Mouse (Mus musculus) stomach, embryonic 15.5 days (tissue): Measurements from ENCODE around the gene 1700042G07Rik. TPM values are rescaled to one million over a fixed set of nuclear protein-coding genes. Genes with fewer than 3 reads are reported as not detected.

Experiments used
- ATAC-seq: fragments of 200-750 bp; cut with Nextera tagmentation; 2 replicates; pipeline ENCODE4 v1.8.0; 2017; ENCODE audit warnings: low read depth, moderate number of reproducible peaks, moderate TSS enrichment; ENCODE audit not compliant: insufficient read depth, low FRiP score
- H3K27ac ChIP-seq: fragments of 300-500 bp; sonication (generic); 2 replicates; pipeline ENCODE4 v1.5.1; 2015; ENCODE audit warnings: mild to moderate bottlenecking, inconsistent platforms
- H3K27me3 ChIP-seq: fragments of 300-500 bp; sonication (generic); replicated peaks from 2 replicates; pipeline ENCODE4 v1.6.1; 2015; ENCODE audit warnings: inconsistent platforms
- H3K36me3 ChIP-seq: fragments of 300-500 bp; sonication (generic); 2 replicates; pipeline ENCODE4 v1.6.1; 2015; ENCODE audit warnings: inconsistent platforms
- H3K4me1 ChIP-seq: fragments of 300-500 bp; sonication (generic); 2 replicates; pipeline ENCODE4 v1.6.1; 2015; ENCODE audit warnings: inconsistent platforms
- H3K4me2 ChIP-seq: fragments of 300-500 bp; sonication (generic); 2 replicates; pipeline ENCODE4 v1.6.1; 2015; ENCODE audit warnings: mild to moderate bottlenecking, inconsistent platforms
- H3K4me3 ChIP-seq: fragments of 300-500 bp; sonication (generic); replicated peaks from 2 replicates; pipeline ENCODE4 v1.5.1; 2015; ENCODE audit warnings: inconsistent platforms
- H3K9ac ChIP-seq: fragments of 300-500 bp; sonication (generic); 2 replicates; pipeline ENCODE4 v1.6.1; 2015; ENCODE audit warnings: inconsistent platforms
- H3K9me3 ChIP-seq: fragments of 300-500 bp; sonication (generic); 2 replicates; pipeline ENCODE4 v1.6.1; 2016; ENCODE audit warnings: inconsistent platforms
- WGBS: fragments of 180-500 bp; shearing (Covaris S2); methylation state at CpG from one replicate; pipeline ENCODE4 v1.1.7; 2015; 5-methylcytosine and 5-hydroxymethylcytosine counted together
- polyA plus RNA-seq: library from polyadenylated mRNA; unstranded; fragments of >200 nt; fragmentation: Nextera tagmentation; extraction: Ambion mirVana; gene quantifications from 2 replicates; pipeline ENCODE4 v1.2.1, GENCODE M21; 2015

1700042G07Rik gene
- polyA plus RNA-seq, 1 experiment from 2014 or later = not detected

DNA sequence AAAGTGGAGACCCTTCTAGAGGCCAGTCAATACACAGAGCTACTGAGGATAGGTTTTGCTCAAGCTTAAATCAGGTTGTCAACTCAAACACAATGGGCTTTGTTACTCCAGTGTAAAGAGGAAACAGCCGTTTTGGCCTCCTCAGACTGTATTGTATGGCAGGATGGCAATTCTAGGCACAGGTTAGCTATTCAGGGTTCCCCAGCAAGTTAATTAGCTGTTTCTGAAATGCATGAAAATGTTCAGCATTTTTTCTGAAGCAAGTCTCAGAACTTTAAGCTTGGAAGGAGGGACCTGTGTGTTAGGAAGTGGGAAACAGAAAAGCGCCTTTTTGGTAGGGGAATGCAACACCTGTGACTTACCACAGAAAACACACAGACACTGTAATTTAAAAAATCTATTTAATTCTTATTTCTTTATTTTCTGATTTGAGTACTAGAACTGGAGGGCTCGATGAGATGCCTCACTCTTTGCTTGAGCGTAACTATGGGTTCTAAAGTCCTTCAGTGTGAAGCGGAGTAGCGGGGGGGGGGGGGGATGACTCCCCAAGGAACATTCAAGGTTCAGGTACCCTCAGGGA is 47.0 kb downstream of the 1700042G07Rik start:
- WGBS = 14% methylated on average over 6 of the region's 6 CpGs
- ATAC-seq = no peak
- Histone ChIP-seq H3K9ac (peak overlapping the region; percentile 44; the same call in 1 of the 2 replicates), H3K9me3 (no peaks in the 10 kb centered on the region), H3K4me3 (peak overlapping the region; percentile 68), H3K36me3 (no peaks in the 10 kb centered on the region), H3K4me1 (peaks cover 5% of the 10 kb centered on the region; the same call in 1 of the 2 replicates), H3K4me2 (peak overlapping the region; percentile 75), H3K27ac (peak overlapping the region; percentile 95), H3K27me3 (no peaks in the 10 kb centered on the region)

DNA sequence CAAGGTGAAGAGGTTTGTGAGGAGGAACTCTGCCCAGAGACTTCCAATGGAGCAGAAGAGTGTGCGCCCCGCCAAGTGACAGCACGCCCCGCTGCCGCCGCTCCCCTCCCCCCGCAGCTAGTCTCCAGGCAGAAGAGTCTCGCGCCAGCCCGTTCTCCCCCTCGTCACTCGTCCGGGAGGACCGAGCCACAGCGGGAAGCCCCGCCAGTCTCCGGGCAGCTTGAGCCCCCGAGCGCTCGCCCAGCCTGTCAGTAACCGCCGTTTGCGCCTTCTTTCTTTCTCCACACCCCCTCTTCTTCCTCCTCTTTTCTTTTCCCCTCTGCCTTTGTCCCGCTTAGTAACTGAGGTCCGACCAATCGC is 47.6 kb downstream of the 1700042G07Rik start:
- ATAC-seq = peak; percentile 43

DNA sequence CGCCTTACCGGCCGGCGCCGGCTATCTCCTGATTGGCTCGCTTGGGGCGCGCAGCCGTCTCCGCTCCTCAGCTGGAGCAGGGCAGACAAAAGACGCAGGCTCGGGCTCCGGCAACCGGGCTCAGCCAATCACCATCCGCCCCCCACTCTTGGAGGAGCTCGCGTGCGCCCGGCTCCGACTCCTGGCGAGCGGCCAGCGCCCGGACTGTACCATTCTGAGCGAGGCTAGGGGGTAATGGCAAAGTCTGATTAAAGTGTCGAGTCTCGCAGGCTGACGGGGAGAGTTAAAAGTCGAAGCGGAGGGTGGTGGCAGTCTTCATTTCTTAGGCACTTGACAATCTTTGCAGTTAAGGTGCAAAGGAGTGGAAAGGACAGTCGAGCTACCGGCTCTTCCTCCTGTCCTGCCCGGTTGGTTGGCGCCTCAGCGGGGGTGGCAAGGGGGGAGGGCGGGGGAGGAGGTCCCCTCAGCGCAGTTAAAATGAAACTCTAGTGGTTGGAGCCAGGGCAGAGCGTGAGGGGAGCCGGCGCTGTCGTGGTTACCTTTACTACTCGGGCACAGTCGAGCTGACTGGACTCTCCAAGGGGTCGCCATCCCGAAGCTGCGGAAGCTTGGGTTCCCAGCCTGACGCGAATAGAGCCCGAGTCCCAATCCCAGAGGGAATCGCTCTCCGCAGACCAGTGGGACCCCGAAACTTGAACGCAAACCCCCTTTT is 48.1 kb downstream of the 1700042G07Rik start, which contains the start of gene Pik3r3:
TSS of gene Pik3r3 (plus strand) at position 479 of the 712 bp plus-strand sequence.
- Histone ChIP-seq H3K4me2 (peak within 1 kb of the TSS; percentile 75), H3K4me1 (peaks cover 5% of the 10 kb centered on the region; the same call in 1 of the 2 replicates), H3K36me3 (no peaks in the 10 kb centered on the region), H3K9ac (peak within 1 kb of the TSS; percentile 47), H3K9me3 (no peaks in the 10 kb centered on the region), H3K27ac (peak within 1 kb of the TSS; percentile 95), H3K27me3 (no peaks in the 10 kb centered on the region), H3K4me3 (peak within 1 kb of the TSS; percentile 68)
- WGBS = under 1% methylated on average over 52 of the region's 53 CpGs
- peak; percentile 100 for ATAC-seq

More for the DNA sequence above, 47.6 kb downstream of the 1700042G07Rik start:
- Histone ChIP-seq H3K36me3 (no peaks in the 10 kb centered on the region), H3K9ac (peak overlapping the region; percentile 44; the same call in 1 of the 2 replicates), H3K4me2 (peak overlapping the region; percentile 75), H3K4me1 (peaks cover 5% of the 10 kb centered on the region; the same call in 1 of the 2 replicates), H3K27me3 (no peaks in the 10 kb centered on the region), H3K9me3 (no peaks in the 10 kb centered on the region), H3K27ac (peak overlapping the region; percentile 95), H3K4me3 (peak overlapping the region; percentile 68)
- under 1% methylated on average over 26 of the region's 26 CpGs for WGBS

DNA sequence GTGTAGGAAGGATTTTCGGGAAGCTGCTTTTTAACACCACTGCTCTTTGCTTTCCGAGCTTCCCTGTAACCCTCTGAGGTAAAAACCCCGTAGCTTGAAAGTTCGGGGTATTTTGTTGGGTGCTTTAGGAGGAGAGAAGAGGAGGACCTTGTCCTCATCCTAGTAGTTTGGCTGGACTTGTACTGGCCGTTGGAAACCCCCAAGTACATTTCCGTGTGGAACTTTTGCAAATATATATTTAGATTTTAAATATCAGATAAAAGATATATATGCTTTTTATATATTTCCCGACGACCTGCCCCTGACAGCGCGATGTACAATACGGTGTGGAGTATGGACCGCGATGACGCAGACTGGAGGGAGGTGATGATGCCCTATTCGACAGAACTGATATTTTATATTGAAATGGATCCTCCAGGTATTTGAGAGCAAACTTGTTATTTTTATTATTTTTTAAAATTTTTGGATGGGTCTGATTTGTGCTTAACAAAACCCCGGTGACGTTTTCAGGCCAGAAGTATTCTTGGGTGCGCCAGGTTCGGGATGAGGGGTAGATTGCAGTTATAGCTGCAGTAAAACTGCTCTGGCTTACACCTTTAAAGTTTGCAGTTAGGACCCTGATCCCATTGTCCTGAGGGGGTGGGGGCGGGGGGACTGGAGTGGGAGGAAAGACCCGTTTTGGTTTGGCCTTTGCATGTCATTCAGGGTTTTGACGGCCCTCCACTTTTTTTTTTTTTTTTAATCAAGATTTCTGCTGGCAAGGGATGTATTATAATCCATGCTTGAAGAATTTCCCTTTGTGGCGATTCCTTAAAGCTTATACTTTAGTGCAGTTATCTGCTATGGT is 49.0 kb downstream of the 1700042G07Rik start:
- no peaks in the 10 kb centered on the region for H3K9me3 ChIP-seq
- peak overlapping the region; percentile 75 for H3K4me2 ChIP-seq
- under 1% methylated on average over 23 of the region's 23 CpGs for WGBS
- H3K27me3 ChIP-seq = no peaks in the 10 kb centered on the region
- peak overlapping the region; percentile 95 for H3K27ac ChIP-seq
- ATAC-seq = no peak
- H3K4me3 ChIP-seq = peak overlapping the region; percentile 68
- peak overlapping the region; percentile 47 for H3K9ac ChIP-seq
- H3K36me3 ChIP-seq = no peaks in the 10 kb centered on the region
- peaks cover 5% of the 10 kb centered on the region; the same call in 1 of the 2 replicates for H3K4me1 ChIP-seq

DNA sequence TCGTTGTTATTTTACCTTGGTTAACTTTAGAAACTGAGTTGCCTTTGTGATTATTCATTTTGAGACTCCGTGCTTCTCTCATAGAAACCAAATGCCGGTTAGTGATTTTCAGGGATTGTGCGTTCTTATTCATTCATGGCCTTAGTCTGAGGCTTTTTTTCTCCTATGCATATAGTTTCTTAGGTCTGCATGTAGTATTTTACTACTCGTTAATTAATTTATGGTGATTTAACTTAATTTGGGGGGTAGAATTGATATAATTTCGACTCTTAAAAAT is 49.6 kb downstream of the 1700042G07Rik start:
- Histone ChIP-seq H3K27ac (no peak overlapping the region), H3K9me3 (no peaks in the 10 kb centered on the region), H3K4me3 (peak overlapping the region; percentile 68), H3K4me1 (peaks cover 5% of the 10 kb centered on the region; the same call in 1 of the 2 replicates), H3K27me3 (no peaks in the 10 kb centered on the region), H3K9ac (peak overlapping the region; percentile 47; the same call in 1 of the 2 replicates), H3K4me2 (peak overlapping the region; percentile 75), H3K36me3 (no peaks in the 10 kb centered on the region)
- WGBS = 8% methylated on average over 6 of the region's 6 CpGs
- no peak for ATAC-seq

Other genes starting within 250 kb of the 1700042G07Rik start
- 0.03 TPM in 1 of 2 replicates, not detected in the other for gene Dmbx1, start 233.4 kb upstream of the 1700042G07Rik start, polyA plus RNA-seq
- 14.8 and 19.8 TPM in 2 replicates for gene Faah, start 155.4 kb upstream of the 1700042G07Rik start, polyA plus RNA-seq
- gene Nsun4, start 119.5 kb upstream of the 1700042G07Rik start, polyA plus RNA-seq = 19.8 and 21.0 TPM in 2 replicates
- 541 and 546 TPM in 2 replicates for gene Uqcrh, start 98.3 kb upstream of the 1700042G07Rik start, polyA plus RNA-seq
- 65.3 and 68.0 TPM in 2 replicates for gene Lrrc41, start 98.1 kb upstream of the 1700042G07Rik start, polyA plus RNA-seq
- gene Rad54l, start 49.7 kb upstream of the 1700042G07Rik start, polyA plus RNA-seq = 24.6 and 26.4 TPM in 2 replicates
- gene Pomgnt1, start 49.5 kb upstream of the 1700042G07Rik start, polyA plus RNA-seq = 50.0 and 52.9 TPM in 2 replicates
- 2.4 and 3.1 TPM in 2 replicates for gene Lurap1, start 22.0 kb upstream of the 1700042G07Rik start, polyA plus RNA-seq
- 47.5 and 50.8 TPM in 2 replicates for gene Tspan1, start 5.8 kb upstream of the 1700042G07Rik start, polyA plus RNA-seq
- not detected in 2 replicates for gene Gm49337, start within 50 bp of the 1700042G07Rik start, polyA plus RNA-seq
- gene Pik3r3, start 48.2 kb downstream of the 1700042G07Rik start, polyA plus RNA-seq = 9.3 and 12.2 TPM in 2 replicates